Mouse (Mus musculus) adrenal gland, adult (tissue): ENCODE data around the gene Mipol1.
A peak's percentile ranks its signal among the peaks of the same experiment; 100 is the strongest.
"Not testable (repeated sequence)": the region's sequence is repeated elsewhere in the genome, so short reads cannot be mapped to it uniquely, and the experiment has no call there.

Source experiments
- DNase-seq, 2 experiments: peaks; one replicate each; pipeline ENCODE4 v3.0.0; 2022 to 2023; ENCODE audit warnings: low spot score in 1 of 2; ENCODE audit not compliant: inconsistent age in 2 of 2

Mipol1 gene

DNA sequence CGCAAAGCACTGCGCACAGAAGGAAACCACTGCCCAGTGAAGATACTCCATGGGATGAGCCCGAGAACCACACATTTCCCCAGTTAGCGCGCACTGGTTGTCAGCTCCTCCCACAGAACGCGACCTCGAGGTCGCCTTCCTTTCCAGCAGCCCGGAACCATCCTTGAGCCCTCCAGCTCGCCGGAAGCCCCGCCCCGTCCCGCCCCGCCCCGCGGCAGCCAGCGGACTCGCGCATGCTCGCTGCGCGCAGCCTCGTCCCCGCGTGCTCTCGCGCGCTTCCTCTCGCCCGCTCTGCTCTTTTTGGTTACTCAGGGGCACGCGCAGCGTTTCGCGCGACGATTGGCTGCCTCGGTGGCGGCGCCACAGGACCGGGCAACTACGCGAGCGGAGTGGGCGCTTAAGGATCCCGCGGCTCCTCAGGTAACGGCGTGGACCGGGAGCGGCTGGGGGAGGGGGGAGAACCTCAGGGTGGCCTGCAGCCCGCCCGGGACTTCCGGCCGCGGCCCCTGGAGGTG is at the start of gene Mipol1, which contains the start of gene Prps1l3:
Mipol1 (plus strand) TSS at position 236 of the 515 bp plus-strand sequence.
Prps1l3 (plus strand) TSS at position 221 of the 515 bp plus-strand sequence.
- peak; percentile 92 to 97 for DNase-seq

DNA sequence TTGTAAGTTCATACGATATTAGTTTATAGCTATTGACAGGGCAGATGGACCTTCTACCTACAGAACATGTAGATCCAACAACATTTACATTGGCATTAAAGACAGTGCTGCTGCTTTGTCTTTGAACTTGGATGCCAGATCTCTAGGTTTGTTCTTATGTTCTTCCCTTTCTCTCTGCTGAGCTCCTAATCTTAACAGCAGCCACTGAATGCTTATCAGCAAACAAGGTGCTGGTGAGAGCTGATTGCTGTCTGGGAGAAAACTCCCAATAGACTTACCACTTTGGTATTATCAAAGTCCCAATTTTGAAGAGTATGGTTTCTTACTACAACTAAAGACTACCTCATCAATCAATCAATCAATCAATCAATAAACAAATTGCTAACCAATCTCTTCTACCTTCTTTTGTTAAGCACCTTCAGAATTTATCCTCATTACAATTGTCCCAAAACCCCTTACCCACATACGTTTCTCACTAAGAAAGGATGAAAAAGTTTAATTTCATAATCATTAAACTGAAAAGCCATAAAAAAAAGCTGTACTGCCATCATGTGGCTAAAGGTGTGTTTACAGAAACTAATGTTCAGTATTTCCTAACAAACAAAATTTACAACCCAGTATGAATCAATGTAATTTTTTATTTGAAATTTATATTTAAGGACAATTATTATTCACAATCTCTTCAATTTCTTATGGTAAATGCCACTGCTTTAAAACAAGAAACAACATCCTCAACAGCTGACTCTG is 45.7 kb upstream of the Mipol1 start:
- DNase-seq, result no peak

DNA sequence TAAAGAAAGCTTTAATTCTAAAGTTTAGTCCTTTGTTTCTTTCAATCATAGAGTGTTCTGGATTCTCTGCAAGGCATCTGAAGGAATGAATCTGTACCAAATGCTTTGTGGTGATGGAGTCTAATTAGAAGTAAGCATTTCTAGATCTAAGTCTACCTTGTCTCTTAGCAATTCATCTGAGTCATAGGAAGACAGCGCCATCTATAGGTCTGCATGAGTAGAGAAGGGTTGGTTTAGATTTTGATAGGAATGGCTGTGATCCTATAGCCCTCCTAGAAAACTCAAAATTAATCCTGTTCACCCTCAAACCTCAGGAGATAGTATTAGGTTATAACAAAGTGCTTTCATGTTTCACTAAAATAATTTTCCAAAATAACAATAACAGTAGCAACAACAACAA is 44.8 kb upstream of the Mipol1 start:
- DNase-seq, result peak in 1 of 2 experiments; percentile 39

DNA sequence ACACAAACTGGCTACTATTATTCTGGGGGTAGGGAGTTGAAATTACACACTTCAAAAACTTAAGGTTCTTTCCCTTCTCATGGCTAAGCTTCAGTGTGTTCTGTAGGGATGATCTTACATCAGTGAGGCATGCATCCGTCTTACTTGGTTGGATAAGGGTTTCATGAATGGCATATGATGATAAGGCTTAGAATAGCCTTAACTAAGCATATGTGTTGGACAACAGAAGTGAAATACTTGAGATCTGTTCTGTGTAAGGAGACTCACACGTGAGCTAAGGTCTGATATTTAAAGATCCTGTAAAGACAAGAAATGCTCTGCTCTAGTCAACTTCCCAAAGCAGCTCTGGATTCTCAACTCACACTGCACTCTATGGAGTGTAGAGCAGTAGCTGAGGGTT is 44.1 kb upstream of the Mipol1 start:
- DNase-seq, result no peak

DNA sequence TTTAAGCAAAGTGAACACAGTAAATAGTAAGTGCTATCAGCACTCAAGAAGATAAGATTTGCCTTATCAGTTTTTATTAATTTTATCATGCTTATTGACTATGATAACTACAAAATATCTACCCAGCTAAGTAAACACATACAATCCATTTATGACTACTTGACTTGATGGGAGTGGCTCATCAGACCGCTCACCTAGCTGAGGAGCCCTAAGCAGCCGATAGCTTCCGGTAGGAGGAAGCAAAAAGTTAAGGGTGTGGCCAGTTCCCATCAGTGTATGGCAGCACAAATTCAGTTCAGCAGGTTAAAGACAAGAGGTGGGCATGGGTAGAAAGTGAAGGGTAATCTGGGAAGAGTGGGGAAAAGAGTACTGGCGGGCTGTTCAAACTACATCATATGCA is 43.2 kb upstream of the Mipol1 start:
- no peak for DNase-seq

DNA sequence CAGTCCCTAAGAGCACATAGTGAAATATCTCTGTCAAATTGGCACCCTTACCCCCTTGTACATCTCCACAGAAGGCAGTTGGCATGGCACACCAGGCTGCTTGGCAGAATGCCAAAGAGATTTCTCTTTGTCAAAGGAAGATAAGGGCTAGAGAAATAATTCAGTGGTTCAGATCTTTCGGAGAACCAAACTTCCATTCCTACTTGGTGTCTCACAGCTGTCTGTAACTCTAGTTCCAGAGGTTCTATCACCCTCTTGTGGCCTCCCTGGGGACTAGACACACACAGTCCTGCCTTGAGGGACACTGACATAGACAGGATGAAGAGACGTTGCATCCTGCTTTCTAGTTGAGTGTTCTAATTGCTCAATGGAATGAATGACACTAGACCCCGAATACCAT is 35.6 kb upstream of the Mipol1 start:
- peak; percentile 58 to 83 for DNase-seq

DNA sequence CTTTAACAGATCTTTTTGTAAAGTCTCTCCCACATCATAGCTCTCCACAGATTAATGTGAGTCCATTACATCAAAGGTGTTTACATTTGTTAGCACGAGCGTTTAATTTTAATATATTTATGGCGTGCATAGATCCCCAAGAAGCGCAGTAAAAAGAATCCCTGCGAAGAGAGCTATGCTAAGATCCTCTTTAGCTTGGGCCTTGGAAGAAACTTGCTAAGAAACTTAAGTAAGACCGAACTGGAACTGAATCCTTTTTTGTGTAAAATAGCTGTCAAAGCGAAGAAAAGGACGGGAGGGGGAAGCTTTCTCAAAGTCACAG is 34.0 kb upstream of the Mipol1 start:
- DNase-seq, result no peak

DNA sequence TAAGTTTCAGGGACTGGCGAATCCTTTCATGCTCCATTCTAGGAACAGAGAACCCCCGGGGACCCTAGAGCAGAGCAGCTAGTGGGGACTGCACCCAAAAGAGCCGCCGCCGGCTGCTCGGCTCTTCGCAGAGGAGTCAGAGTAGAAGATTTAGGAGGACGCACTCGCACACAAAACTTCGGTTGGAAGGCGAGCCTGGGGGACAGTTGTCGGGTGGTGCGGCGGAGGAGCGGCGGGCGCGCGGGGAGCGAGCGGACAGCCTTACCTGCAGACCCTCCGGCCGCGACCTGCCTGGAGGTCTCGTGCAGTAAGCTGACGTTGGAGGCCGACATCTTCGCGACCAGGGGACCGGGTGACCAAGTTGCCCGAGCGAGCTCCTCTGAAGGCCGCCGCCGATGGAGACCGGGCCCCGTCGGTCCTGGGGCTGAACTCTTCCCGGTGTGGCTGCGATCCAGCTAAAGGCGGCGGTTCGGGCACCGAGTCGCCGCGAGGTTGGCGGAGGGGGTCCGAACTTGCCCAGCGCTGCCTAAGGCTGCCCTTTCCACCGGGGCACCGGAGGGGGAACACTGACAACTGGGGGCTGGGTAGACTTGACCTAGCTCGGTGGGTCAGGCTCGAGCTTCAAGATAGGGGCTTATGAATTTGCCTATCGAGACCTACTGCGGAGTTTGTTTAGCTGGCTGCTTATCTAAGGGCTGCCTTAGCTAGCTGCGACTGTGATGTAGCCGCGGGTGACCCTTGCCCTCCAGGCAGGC is 33.4 kb upstream of the Mipol1 start:
- peak; percentile 29 to 72 for DNase-seq

DNA sequence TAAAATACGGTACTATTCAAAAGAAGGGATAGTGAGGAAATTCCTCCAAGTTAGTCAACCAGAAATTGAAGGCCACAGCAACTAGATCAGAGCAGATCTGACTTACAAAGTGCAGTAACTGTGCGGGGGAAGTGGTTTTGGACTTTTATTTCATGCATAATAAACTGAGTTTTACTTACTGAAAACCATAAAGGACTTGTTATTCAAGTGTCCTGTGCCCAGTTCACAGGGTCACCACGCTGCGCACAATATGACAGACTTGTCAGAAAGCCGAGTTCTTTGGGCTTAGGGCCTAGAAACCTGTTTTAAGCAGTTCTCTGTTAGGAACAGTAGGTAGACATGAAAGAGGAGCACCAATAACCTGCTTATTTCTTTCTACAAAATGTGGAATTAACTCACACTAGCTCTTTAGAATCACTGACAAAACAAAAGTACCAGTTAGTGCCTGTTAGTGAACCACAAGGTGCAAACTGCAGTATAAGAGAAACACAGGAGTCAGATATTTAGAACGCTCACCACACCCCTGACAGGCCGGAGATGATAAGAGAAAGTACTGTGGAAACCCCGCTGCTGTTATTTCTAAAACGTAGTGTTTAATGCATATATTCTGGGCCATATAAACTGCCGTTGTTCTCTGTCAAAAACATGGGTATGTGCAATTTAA is 32.7 kb upstream of the Mipol1 start, which contains the start of gene Slc25a21:
Slc25a21 (minus strand) TSS at position 110 of the 664 bp plus-strand sequence.
- no peak for DNase-seq

DNA sequence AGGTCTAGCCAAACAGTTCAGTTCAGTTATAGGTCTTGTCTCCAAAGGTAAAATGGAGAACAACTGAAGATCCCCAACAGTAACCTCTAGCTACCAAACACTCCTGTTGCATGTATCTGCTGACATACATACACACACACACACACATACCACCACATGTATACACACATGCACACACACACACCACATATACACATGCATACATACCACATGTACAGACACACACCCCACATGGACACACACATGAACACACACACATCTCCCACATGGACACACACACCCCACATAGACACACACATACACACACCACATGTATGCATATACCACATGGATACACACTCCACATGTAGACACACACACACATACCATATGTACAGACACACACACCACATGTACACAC is 32.0 kb upstream of the Mipol1 start:
- DNase-seq, result no peak

DNA sequence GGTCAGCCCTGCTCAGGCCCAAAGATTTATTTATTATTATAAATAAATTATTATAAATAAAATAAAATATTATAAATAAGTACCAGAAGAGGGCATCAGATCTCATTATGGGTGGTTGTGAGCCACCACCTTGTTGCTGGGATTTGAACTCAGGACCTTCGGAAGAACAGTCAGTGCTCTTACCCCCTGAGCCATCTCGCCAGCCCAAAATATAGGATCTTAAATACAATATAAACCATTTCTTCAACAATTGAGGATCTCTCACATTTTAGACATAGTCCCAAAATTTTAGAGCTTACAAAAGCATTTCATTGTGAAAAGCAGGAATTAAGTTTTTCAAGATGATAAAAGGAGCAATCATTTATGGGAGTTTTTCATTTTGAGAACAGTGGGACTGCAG is 30.8 kb upstream of the Mipol1 start:
- DNase-seq, result no peak

DNA sequence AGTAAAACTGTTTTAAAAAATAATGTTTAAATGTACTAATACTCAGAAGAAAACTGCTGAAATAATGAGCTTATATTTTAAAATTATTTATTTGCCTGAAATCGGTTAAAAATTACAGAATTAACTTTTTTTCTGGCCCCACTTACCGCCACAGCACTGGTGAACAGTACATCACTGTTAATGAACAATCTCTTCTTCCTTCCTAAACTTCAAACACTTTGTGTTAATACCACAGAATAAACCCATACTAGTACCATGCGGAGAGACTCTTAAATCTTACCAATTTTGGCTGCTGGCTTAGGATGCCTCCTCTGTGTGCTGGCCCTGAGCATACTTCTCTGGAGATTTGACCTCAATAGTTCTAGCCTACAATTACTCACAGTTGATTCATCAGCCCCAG is 28.3 kb upstream of the Mipol1 start:
- peak in 1 of 2 experiments; percentile 34 for DNase-seq

DNA sequence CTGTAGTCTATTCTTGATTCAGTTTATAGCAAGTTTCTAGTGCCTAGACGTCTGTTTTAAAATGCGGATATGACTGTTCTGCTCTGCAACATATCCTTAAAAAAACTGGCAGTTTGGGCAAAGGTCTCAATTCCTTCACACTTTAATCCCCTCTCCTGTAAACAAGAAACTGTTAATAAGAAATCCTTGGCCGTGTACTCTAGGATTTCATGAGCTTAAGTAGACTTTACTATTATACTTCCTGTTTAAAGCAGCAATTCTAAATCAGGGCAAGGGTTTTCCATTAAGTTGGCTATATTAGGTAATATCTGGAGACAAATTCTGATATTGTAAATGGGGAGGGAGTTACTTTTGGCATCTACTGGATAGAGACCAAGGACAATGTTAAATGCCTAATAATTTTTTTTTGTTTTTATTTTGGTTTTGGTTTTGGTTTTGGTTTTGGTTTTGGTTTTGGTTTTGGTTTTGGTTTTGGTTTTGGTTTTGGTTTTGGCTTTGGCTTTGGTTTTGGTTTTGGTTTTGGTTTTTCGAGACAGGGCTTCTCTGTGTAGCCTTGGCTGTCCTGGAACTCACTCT is 25.9 kb upstream of the Mipol1 start:
- no peak for DNase-seq

DNA sequence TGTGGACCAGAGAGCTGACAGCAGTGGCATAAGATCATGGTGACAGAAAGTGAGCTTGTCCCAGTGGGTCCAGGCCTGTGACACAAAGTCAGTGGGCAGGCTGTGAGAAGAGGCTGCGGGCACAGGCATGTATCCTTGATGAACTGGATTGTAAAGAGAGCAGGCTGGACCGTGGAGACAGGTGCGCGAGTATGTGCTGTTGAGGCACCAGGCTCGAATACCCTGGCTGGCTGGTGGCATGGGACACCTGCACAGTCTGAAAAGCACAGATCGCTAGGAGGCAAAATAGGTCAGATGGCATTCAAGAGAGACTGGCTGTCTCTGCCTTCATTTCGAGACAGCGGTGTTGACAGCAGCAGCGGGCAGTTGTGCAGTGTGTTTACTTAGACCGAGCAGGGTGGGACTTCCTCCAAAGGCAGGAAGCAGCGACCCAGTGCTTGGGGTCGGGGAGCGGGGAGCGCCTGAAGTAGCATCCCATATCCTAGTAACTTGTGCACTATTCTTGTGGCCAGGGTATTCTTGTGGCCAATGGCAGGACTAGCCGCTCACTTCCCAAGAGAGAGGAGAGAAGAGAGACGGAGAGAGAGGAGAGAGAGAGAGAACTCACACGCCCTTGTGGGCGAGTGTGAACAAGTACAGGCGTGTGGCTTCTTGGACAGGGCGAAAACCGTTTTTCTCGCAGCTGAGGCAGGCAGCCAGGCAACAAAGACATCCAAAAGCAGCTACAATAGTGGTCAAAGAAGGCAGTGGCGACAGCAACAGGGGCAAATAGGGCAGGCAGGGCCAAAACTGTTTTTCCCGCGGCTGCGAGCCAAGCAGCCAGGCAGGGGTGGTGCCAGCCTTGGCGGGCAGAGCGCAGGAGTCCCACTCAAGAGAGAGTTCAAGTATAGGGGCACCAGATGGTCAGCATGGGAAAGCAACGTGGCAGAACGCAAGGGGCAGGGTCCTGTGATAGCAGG is 18.6 kb upstream of the Mipol1 start:
- peak; percentile 35 to 70 for DNase-seq

DNA sequence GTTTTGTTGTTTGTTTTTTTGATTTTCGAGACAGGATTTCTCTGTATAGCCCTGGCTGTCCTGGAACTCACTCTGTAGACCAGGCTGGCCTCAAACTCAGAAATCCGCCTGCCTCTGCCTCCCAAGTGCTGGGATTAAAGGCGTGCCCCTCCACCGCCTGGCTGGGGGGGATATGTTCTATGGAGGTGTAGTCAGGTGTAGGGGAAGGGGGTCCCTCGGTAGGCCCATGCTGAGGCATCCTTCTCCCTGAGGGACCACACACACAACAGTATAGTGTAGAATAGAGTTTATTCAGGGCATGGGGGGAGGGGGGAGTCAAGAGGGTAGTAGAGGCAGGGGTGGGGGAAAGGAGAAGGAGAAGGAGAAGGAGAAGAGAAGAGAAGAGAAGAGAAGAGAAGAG is 17.8 kb upstream of the Mipol1 start:
- not testable (repeated sequence) for DNase-seq

DNA sequence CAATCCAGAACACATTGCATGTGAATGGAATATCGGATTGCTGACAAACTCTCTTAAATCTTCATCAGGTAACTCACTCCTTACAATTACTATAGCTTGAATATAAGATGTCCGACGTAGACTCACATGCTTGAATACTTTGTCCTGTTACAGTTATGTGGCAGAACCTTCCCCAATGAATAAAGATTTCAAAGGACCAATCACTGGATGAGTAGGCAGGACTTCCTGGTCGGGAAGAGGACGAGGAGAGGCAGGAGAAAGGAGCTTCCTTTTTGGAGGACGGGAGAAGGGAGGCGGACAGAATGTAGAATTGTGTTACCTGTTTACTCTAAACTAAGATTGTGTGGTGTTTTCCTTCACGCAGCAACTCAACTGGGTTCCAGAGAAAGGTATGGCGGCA is 3.8 kb upstream of the Mipol1 start:
- DNase-seq, result no peak

DNA sequence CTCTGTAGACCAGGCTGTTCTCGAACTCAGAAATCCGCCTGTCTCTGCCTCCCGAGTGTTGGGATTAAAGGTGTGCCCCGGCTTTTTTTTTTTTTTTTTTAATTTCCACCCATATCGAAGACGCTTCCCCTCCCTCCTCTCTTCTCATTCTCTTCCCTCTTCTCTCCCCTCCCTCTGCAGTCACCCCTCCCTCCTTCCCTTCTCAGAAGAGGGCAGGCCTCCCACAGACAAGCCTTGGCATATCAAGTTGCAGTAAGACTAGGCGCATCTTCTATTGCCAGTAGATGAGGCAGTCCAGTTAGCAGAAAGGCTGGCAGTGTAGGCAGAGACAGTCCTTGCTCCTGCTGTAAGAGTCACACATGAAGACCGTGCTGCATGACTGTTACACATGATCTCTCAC is 2.5 kb upstream of the Mipol1 start:
- DNase-seq, result no peak

DNA sequence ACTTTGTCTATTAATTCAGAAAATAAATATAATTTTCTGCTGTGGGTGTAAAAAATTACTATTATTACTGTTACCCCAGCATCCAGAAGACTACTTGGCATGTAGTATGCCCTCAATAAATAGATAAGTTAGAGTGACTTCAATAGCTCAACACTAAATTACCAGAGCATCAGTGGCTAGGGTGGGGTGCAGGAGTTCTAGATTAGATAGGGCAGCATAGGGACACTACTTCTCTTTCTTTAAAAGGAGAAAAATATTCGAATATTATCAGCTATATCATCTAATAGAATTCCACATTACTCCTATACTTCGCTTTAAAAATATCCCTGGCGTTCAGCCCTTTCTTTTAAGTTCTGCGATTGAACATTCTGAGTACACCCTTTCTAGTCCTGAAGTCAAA is 524 bp upstream of the Mipol1 start:
- DNase-seq, result no peak

DNA sequence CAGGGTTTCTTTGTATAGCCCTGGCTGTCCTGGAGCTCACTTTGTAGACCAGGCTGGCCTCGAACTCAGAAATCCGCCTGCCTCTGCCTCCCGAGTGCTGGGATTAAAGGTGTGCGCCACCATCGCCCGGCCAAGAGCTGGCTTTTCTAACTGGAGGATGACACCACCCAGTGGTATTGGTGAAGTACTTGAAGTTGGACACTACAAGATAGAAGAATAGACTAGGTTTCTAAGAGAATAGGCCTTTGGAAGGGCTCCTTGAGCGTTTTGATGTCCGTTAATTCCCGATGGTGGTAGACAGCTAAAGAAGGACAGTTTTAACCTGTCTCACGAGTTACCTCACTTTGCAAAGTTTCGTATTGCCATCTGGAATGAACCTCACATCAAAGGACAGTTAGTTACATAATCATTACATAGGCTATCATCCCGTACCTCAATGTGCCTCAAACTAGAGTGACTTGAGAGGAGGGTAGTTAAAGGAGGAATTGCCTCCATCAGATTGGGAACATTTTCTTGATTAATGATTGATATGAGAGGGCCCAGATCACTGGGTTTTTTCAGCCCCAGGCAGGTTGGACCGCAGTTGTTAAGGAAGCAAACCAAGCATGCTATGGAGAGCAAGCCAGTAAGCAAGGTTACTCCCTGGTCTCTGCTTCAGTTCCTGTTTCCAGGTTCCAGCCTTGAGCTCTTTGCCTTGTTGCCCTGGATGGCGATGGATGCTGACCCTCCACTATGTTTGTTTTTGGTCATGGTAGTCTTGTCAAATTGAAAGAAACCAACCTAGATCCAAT is 1.1 kb downstream of the Mipol1 start:
- peak; percentile 24 to 74 for DNase-seq
